Mouse (Mus musculus): Measurements from ENCODE around the gene Spryd3. TPM values are rescaled to one million over a fixed set of nuclear protein-coding genes. Genes with fewer than 3 reads are reported as not detected.
"Not testable (repeated sequence)": the region's sequence is repeated elsewhere in the genome, so short reads cannot be mapped to it uniquely, and the experiment has no call there.

The Spryd3 gene
- polyA plus RNA-seq, 1 experiment from 2014 or later = 19.0 TPM

DNA sequence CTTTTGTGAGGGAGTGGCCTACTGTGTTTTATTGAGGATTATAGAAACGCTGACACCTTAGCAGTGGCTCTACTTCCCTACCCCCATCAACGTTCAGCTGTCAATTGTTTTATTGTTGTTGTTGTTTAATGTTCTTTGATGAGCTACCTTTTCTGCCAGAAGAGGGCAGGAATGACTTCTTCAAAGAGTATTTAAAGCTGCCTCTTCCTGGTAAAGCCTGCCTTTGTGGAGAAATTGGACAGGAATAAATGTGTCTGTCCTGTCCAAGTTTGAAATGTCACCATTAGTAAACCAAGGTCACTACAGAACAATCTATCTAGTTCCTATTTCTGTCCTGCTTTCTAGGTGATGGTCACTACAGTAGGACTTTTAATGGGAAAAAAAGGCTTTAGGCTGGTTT lies 41.9 kb downstream of the Spryd3 start:
- Histone ChIP-seq H3K9ac (replicated peaks; ENCODE audit: low read length) (no peak overlapping the region), H3K4me2 (replicated peaks; ENCODE audit: low read depth, low read length) (no peak overlapping the region), H3K4me1 (ENCODE audit: insufficient read depth, low read length) (peaks cover 15% of the 10 kb centered on the region), H3K9me3 (ENCODE audit: low read length) (no peaks in the 10 kb centered on the region), H3K27me3 (ENCODE audit: insufficient read depth, low read length) (no peaks in the 10 kb centered on the region), H3K27ac (ENCODE audit: low read length) (no peak overlapping the region), H3K36me3 (ENCODE audit: insufficient read depth, low read length) (peaks cover 80% of the 10 kb centered on the region), H3K4me3 (ENCODE audit: low read length) (no peak overlapping the region)
- WGBS = 21% methylated on average over 2 of the region's 2 CpGs
- ATAC-seq (ENCODE audit: low FRiP score, low TSS enrichment) = no peak

- Histone ChIP-seq H3K9ac (replicated peaks; ENCODE audit: low read length) (no peak overlapping the region), H3K4me3 (ENCODE audit: low read length) (no peak overlapping the region), H3K9me3 (ENCODE audit: low read length) (no peaks in the 10 kb centered on the region), H3K27ac (ENCODE audit: low read length) (no peak overlapping the region), H3K27me3 (ENCODE audit: insufficient read depth, low read length) (no peaks in the 10 kb centered on the region), H3K4me2 (replicated peaks; ENCODE audit: low read depth, low read length) (no peak overlapping the region), H3K36me3 (ENCODE audit: insufficient read depth, low read length) (peaks cover 91% of the 10 kb centered on the region), H3K4me1 (ENCODE audit: insufficient read depth, low read length) (no peaks in the 10 kb centered on the region)
- ATAC-seq (ENCODE audit: low FRiP score, low TSS enrichment) = no peak
- 89% methylated on average over 4 of the region's 4 CpGs for WGBS
Measured at GRCm38 (mm10) chr15:102092222-102092621, 43.8 kb downstream of the Spryd3 start.

DNA sequence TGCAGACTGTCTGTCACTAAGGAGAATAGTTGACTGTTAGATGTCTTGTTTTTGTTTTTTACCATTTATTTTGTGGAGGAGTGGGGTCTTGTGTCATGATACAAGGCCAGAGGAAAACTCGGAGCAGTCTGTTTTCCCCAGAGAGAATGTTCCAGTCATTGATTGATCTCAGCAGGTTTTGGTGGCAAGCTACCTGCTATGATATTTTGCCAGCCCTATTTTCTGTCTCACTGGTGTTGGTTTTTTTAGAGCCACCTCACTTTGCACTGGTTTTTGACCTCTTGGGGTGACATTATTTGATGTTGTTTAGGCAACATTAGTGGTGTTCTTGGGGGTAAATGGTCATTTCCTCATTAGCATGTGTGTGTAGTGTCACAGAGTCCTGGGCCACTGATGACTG lies 44.3 kb downstream of the Spryd3 start:
- Histone ChIP-seq H3K9me3 (ENCODE audit: low read length) (no peaks in the 10 kb centered on the region), H3K4me2 (replicated peaks; ENCODE audit: low read depth, low read length) (no peak overlapping the region), H3K27ac (ENCODE audit: low read length) (no peak overlapping the region), H3K4me3 (ENCODE audit: low read length) (no peak overlapping the region), H3K9ac (replicated peaks; ENCODE audit: low read length) (no peak overlapping the region), H3K4me1 (ENCODE audit: insufficient read depth, low read length) (no peaks in the 10 kb centered on the region), H3K27me3 (ENCODE audit: insufficient read depth, low read length) (no peaks in the 10 kb centered on the region), H3K36me3 (ENCODE audit: insufficient read depth, low read length) (peaks cover 95% of the 10 kb centered on the region)
- ATAC-seq (ENCODE audit: low FRiP score, low TSS enrichment) = no peak
- WGBS = 68% methylated on average over 1 of the region's 1 CpGs

- ATAC-seq (ENCODE audit: low FRiP score, low TSS enrichment) = 0 out of 2 replicates have a peak, but pooled peaks have one; percentile 15
- WGBS = 80% methylated on average over 12 of the region's 12 CpGs
Measured at GRCm38 (mm10) chr15:102091063-102091679, 44.9 kb downstream of the Spryd3 start.

GRCm38 (mm10) chr15:102089914-102090585 lies 46.0 kb downstream of the Spryd3 start:
- ATAC-seq (ENCODE audit: low FRiP score, low TSS enrichment) = no peak
- no peaks in the 10 kb centered on the region for H3K27me3 ChIP-seq (ENCODE audit: insufficient read depth, low read length)
- no peak overlapping the region for H3K4me3 ChIP-seq (ENCODE audit: low read length)
- no peaks in the 10 kb centered on the region for H3K9me3 ChIP-seq (ENCODE audit: low read length)
- no peak overlapping the region for H3K4me2 ChIP-seq (replicated peaks; ENCODE audit: low read depth, low read length)
- H3K9ac ChIP-seq (replicated peaks; ENCODE audit: low read length) = no peak overlapping the region
- no peak overlapping the region for H3K27ac ChIP-seq (ENCODE audit: low read length)
- H3K36me3 ChIP-seq (ENCODE audit: insufficient read depth, low read length) = peaks cover 93% of the 10 kb centered on the region
- 69% methylated on average over 12 of the region's 12 CpGs for WGBS
- no peaks in the 10 kb centered on the region for H3K4me1 ChIP-seq (ENCODE audit: insufficient read depth, low read length)

More at GRCm38 (mm10) chr15:102091063-102091679, 44.9 kb downstream of the Spryd3 start:
- Histone ChIP-seq H3K9me3 (ENCODE audit: low read length) (no peaks in the 10 kb centered on the region), H3K9ac (replicated peaks; ENCODE audit: low read length) (no peak overlapping the region), H3K27me3 (ENCODE audit: insufficient read depth, low read length) (no peaks in the 10 kb centered on the region), H3K4me2 (replicated peaks; ENCODE audit: low read depth, low read length) (no peak overlapping the region), H3K4me1 (ENCODE audit: insufficient read depth, low read length) (no peaks in the 10 kb centered on the region), H3K4me3 (ENCODE audit: low read length) (no peak overlapping the region), H3K27ac (ENCODE audit: low read length) (no peak overlapping the region), H3K36me3 (ENCODE audit: insufficient read depth, low read length) (peaks cover 98% of the 10 kb centered on the region)

- no peak for ATAC-seq (ENCODE audit: low FRiP score, low TSS enrichment)
Measured at GRCm38 (mm10) chr15:102083028-102083427, 53.0 kb downstream of the Spryd3 start.

DNA sequence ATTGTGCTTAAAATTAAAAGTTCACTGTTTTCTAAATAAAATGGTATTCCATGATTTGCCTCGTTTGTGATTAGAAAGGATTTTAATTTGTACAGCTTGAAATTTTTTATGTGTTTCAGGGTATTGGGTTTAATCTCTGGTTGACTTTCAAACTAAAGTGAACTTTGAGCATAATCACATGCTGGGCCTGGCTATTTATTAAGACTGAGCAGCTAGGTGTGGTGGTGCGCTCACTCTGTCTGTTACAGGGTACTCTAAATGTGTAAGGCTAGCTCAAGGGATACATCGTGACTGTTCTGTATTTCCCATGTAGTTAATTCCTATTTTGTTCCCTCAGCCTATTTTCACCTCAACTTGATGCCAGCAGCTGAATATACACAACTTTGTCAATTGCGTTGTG lies 53.9 kb downstream of the Spryd3 start:
- H3K4me3 ChIP-seq (ENCODE audit: low read length) = no peak overlapping the region
- H3K4me2 ChIP-seq (replicated peaks; ENCODE audit: low read depth, low read length) = no peak overlapping the region
- H3K27ac ChIP-seq (ENCODE audit: low read length) = 0 out of 2 replicates have a peak overlapping the region, but pooled peaks have one; percentile 18
- peaks cover 15% of the 10 kb centered on the region for H3K4me1 ChIP-seq (ENCODE audit: insufficient read depth, low read length)
- peaks cover 38% of the 10 kb centered on the region for H3K36me3 ChIP-seq (ENCODE audit: insufficient read depth, low read length)
- H3K27me3 ChIP-seq (ENCODE audit: insufficient read depth, low read length) = no peaks in the 10 kb centered on the region
- no peak overlapping the region for H3K9ac ChIP-seq (replicated peaks; ENCODE audit: low read length)
- no peaks in the 10 kb centered on the region for H3K9me3 ChIP-seq (ENCODE audit: low read length)
- 85% methylated on average over 4 of the region's 4 CpGs for WGBS
- no peak for ATAC-seq (ENCODE audit: low FRiP score, low TSS enrichment)

More at GRCm38 (mm10) chr15:102083028-102083427, 53.0 kb downstream of the Spryd3 start:
- Histone ChIP-seq H3K27me3 (ENCODE audit: insufficient read depth, low read length) (no peaks in the 10 kb centered on the region), H3K27ac (ENCODE audit: low read length) (no peak overlapping the region), H3K9me3 (ENCODE audit: low read length) (no peaks in the 10 kb centered on the region), H3K4me2 (replicated peaks; ENCODE audit: low read depth, low read length) (no peak overlapping the region), H3K9ac (replicated peaks; ENCODE audit: low read length) (no peak overlapping the region), H3K36me3 (ENCODE audit: insufficient read depth, low read length) (peaks cover 46% of the 10 kb centered on the region), H3K4me1 (ENCODE audit: insufficient read depth, low read length) (peaks cover 15% of the 10 kb centered on the region), H3K4me3 (ENCODE audit: low read length) (no peak overlapping the region)
- 75% methylated on average over 4 of the region's 4 CpGs for WGBS

DNA sequence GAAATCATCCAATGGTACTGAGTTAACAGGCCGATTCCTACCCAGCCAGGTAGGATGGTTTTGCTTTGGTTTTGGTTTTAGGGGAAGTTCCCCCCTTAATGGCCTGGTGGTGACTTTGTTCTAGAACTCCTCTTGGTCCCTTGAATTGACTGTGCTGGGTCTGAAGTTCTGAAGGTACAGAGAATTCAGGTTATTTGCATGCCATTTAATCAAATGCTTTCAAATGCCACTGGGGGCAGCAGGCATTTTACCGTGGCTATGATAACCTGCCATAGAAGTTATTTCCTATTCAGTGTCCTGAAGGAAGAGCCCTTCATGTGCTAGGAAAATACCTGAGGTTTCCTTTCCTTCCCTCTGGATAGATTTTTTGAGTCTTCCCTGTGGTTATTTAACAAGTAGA lies 55.6 kb downstream of the Spryd3 start:
- no peak overlapping the region for H3K4me3 ChIP-seq (ENCODE audit: low read length)
- H3K27me3 ChIP-seq (ENCODE audit: insufficient read depth, low read length) = no peaks in the 10 kb centered on the region
- H3K27ac ChIP-seq (ENCODE audit: low read length) = no peak overlapping the region
- no peak for ATAC-seq (ENCODE audit: low FRiP score, low TSS enrichment)
- WGBS = 59% methylated on average over 2 of the region's 2 CpGs
- peaks cover 25% of the 10 kb centered on the region for H3K36me3 ChIP-seq (ENCODE audit: insufficient read depth, low read length)
- no peaks in the 10 kb centered on the region for H3K9me3 ChIP-seq (ENCODE audit: low read length)
- no peak overlapping the region for H3K4me2 ChIP-seq (replicated peaks; ENCODE audit: low read depth, low read length)
- H3K9ac ChIP-seq (replicated peaks; ENCODE audit: low read length) = no peak overlapping the region
- H3K4me1 ChIP-seq (ENCODE audit: insufficient read depth, low read length) = peaks cover 24% of the 10 kb centered on the region

- not testable (repeated sequence) for H3K4me3 ChIP-seq (ENCODE audit: low read length); H3K9me3 ChIP-seq (ENCODE audit: low read length); H3K4me2 ChIP-seq (replicated peaks; ENCODE audit: low read depth, low read length); H3K27ac ChIP-seq (ENCODE audit: low read length); H3K9ac ChIP-seq (replicated peaks; ENCODE audit: low read length); H3K27me3 ChIP-seq (ENCODE audit: insufficient read depth, low read length); ATAC-seq (ENCODE audit: low FRiP score, low TSS enrichment)
- peaks cover 23% of the 10 kb centered on the region for H3K36me3 ChIP-seq (ENCODE audit: insufficient read depth, low read length)
- peaks cover 30% of the 10 kb centered on the region for H3K4me1 ChIP-seq (ENCODE audit: insufficient read depth, low read length)
- 74% methylated on average over 8 of the region's 8 CpGs for WGBS
Measured at GRCm38 (mm10) chr15:102079924-102080323, 56.1 kb downstream of the Spryd3 start.

DNA sequence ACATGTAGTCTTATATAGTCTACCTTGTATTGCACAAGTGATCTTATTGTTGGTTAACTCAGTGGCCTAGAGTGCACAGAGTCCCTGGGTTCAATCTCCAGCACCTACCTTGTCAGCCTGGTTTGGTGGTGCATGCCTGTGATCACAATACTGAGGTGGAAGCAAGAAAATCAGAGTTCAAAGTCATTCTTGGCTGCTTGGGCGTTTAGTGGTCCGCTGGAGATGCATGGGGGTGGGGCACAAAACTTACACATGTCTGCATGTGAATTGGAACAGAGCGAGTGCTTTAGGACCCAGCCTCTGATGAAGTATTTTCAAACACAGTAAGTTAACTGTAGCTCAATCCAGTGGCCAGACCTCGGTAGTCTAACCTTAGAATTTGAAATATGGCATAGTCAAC lies 56.8 kb downstream of the Spryd3 start:
- Histone ChIP-seq H3K27ac (ENCODE audit: low read length) (no peak overlapping the region), H3K4me1 (ENCODE audit: insufficient read depth, low read length) (peaks cover 32% of the 10 kb centered on the region), H3K4me3 (ENCODE audit: low read length) (no peak overlapping the region), H3K27me3 (ENCODE audit: insufficient read depth, low read length) (no peaks in the 10 kb centered on the region), H3K36me3 (ENCODE audit: insufficient read depth, low read length) (peaks cover 16% of the 10 kb centered on the region), H3K9ac (replicated peaks; ENCODE audit: low read length) (no peak overlapping the region), H3K9me3 (ENCODE audit: low read length) (no peaks in the 10 kb centered on the region), H3K4me2 (replicated peaks; ENCODE audit: low read depth, low read length) (no peak overlapping the region)
- no peak for ATAC-seq (ENCODE audit: low FRiP score, low TSS enrichment)
- 56% methylated on average over 4 of the region's 4 CpGs for WGBS
